ENCODE assay signal across 8 mouse cellular contexts in genomic region chr17:74338225-74338931, GRCm38 (mm10). TPM values are rescaled to one million over a fixed set of nuclear protein-coding genes. Genes with fewer than 3 reads are reported as not detected.
A peak's percentile ranks its signal among the peaks of the same experiment; 100 is the strongest.
DNase-seq lines count a peak whose midpoint lies in the region; ATAC-seq and TF ChIP-seq lines count a peak whose summit lies in the region.

No protein-coding gene starts in this region.

- H3K4me2 ChIP-seq in heart, embryonic 15.5 days: peak overlapping the region; percentile 77
- H3K4me2 ChIP-seq in liver, embryonic 14.5 days (ENCODE audit: low read depth): peak overlapping the region; percentile 84
- H3K4me2 ChIP-seq in neural tube, embryonic 11.5 days (ENCODE audit: low read depth): peak overlapping the region; percentile 60
- peak overlapping the region; percentile 78 for H3K4me2 ChIP-seq in stomach, postnatal 0 days (replicated peaks; ENCODE audit: low read depth)

- TF ChIP-seq EP300 in liver, embryonic 14.5 days (IDR thresholded peaks at IDR 0.05; ENCODE audit: low read depth): no peak
- TF ChIP-seq EP300 in stomach, postnatal 0 days (optimal IDR thresholded peaks at IDR 0.05): no peak

- ATAC-seq in CD4-positive, CD25-positive, alpha-beta regulatory T cell, adult 4 months: peak; percentile 81
- ATAC-seq in heart, embryonic 15.5 days (replicated peaks; ENCODE audit: insufficient number of reproducible peaks, insufficient read depth, low FRiP score, low read depth): peak; percentile 95
- peak; percentile 95 for ATAC-seq in liver, embryonic 14.5 days (ENCODE audit: insufficient read depth)
- peak; percentile 90 for ATAC-seq in neural tube, embryonic 11.5 days (ENCODE audit: insufficient read depth, low FRiP score, low TSS enrichment)
- ATAC-seq in stomach, postnatal 0 days (ENCODE audit: low FRiP score, low TSS enrichment): peak; percentile 96

- H3K4me3 ChIP-seq in heart, embryonic 15.5 days: peak overlapping the region; percentile 93
- H3K4me3 ChIP-seq in liver, embryonic 14.5 days (ENCODE audit: insufficient read depth in 1 of 2, low read depth in 2 of 2, low read length in 2 of 2): peak overlapping the region; percentile 68 to 86
- H3K4me3 ChIP-seq in neural tube, embryonic 11.5 days (ENCODE audit: low read depth, low read length): peak overlapping the region; percentile 97
- H3K4me3 ChIP-seq in stomach, postnatal 0 days (ENCODE audit: low read depth, low read length): peak overlapping the region; percentile 96

- 0% methylated on average over 34 of the region's 50 CpGs for WGBS in heart, embryonic 15.5 days
- under 1% methylated on average over 47 of the region's 50 CpGs for WGBS in liver, embryonic 14.5 days (ENCODE audit: insufficient replicate concordance)
- under 1% methylated on average over 34 of the region's 50 CpGs for WGBS in neural tube, embryonic 11.5 days
- 0% methylated on average over 30 of the region's 50 CpGs for WGBS in stomach, postnatal 0 days

- 0 out of 2 replicates have a peak, but pooled peaks have one; percentile 3 for TF ChIP-seq CTCF in liver, embryonic 14.5 days (IDR thresholded peaks at IDR 0.05; ENCODE audit: low read depth)
- no peak for TF ChIP-seq CTCF in stomach, postnatal 0 days (IDR thresholded peaks at IDR 0.05; ENCODE audit: low read depth)

- peaks cover 26% of the 10 kb centered on the region for H3K4me1 ChIP-seq in heart, embryonic 15.5 days (replicated peaks)
- peaks cover 12 to 20% of the 10 kb centered on the region in 2 experiments for H3K4me1 ChIP-seq in liver, embryonic 14.5 days (replicated peaks; ENCODE audit: control insufficient read depth in 2 of 2, insufficient read depth in 2 of 2, low read length in 1 of 2)
- peaks cover 11% of the 10 kb centered on the region; the same call in 1 of the 2 replicates for H3K4me1 ChIP-seq in neural tube, embryonic 11.5 days (ENCODE audit: control insufficient read depth, insufficient read depth, low read length)
- no peaks in the 10 kb centered on the region for H3K4me1 ChIP-seq in stomach, postnatal 0 days (replicated peaks; ENCODE audit: control insufficient read depth, insufficient read depth)

- H3K9ac ChIP-seq in heart, embryonic 15.5 days: peak overlapping the region; percentile 92
- peak overlapping the region; percentile 82 for H3K9ac ChIP-seq in liver, embryonic 14.5 days (replicated peaks)
- peak overlapping the region; percentile 97 for H3K9ac ChIP-seq in neural tube, embryonic 11.5 days (ENCODE audit: low read length)
- H3K9ac ChIP-seq in stomach, postnatal 0 days (ENCODE audit: low read length): peak overlapping the region; percentile 93

- H3K27ac ChIP-seq in heart, embryonic 15.5 days: peak overlapping the region; percentile 95
- peak overlapping the region; percentile 81 for H3K27ac ChIP-seq in liver, embryonic 14.5 days
- peak overlapping the region; percentile 97 for H3K27ac ChIP-seq in neural tube, embryonic 11.5 days (ENCODE audit: low read depth, low read length)
- peak overlapping the region; percentile 98 for H3K27ac ChIP-seq in stomach, postnatal 0 days (replicated peaks)

- H3K27me3 ChIP-seq in heart, embryonic 15.5 days: no peaks in the 10 kb centered on the region
- H3K27me3 ChIP-seq in liver, embryonic 14.5 days (ENCODE audit: control insufficient read depth, insufficient read depth, low read length): no peaks in the 10 kb centered on the region
- H3K27me3 ChIP-seq in neural tube, embryonic 11.5 days (ENCODE audit: control insufficient read depth, insufficient read depth, low read length): no peaks in the 10 kb centered on the region
- no peaks in the 10 kb centered on the region for H3K27me3 ChIP-seq in stomach, postnatal 0 days (ENCODE audit: control insufficient read depth, insufficient read depth, low read length)

- no peaks in the 10 kb centered on the region for H3K36me3 ChIP-seq in heart, embryonic 15.5 days
- no peaks in the 10 kb centered on the region for H3K36me3 ChIP-seq in liver, embryonic 14.5 days (replicated peaks; ENCODE audit: control insufficient read depth, insufficient read depth, low read depth)
- H3K36me3 ChIP-seq in neural tube, embryonic 11.5 days (ENCODE audit: control insufficient read depth, insufficient read depth, low read length): no peaks in the 10 kb centered on the region
- H3K36me3 ChIP-seq in stomach, postnatal 0 days (ENCODE audit: control insufficient read depth, insufficient read depth, low read length): no peaks in the 10 kb centered on the region

- peak; percentile 90 for DNase-seq in c-Kit-negative CD71-positive TER-119-positive erythroid progenitor cells, embryonic 14.5 days (ENCODE audit: low read depth, low spot score)
- DNase-seq in fibroblast of lung, adult 2 months (ENCODE audit: low read depth): peak; percentile 79
- DNase-seq in kidney, postnatal 25 days: peak; percentile 96 to 98
- DNase-seq in liver, embryonic 14.5 days (ENCODE audit: low read depth in 3 of 3, low spot score in 3 of 3): peak; percentile 88 to 90 (median 89)
- DNase-seq in neural tube, embryonic 11.5 days (ENCODE audit: low spot score): peak; percentile 98
- DNase-seq in stomach, postnatal 0 days (ENCODE audit: low spot score): peak; percentile 95

- H3K9me3 ChIP-seq in heart, embryonic 15.5 days (replicated peaks): no peaks in the 10 kb centered on the region
- no peaks in the 10 kb centered on the region for H3K9me3 ChIP-seq in liver, embryonic 14.5 days (ENCODE audit: control insufficient read depth, low read length)
- no peaks in the 10 kb centered on the region for H3K9me3 ChIP-seq in neural tube, embryonic 11.5 days (ENCODE audit: control insufficient read depth, low read length)
- H3K9me3 ChIP-seq in stomach, postnatal 0 days (ENCODE audit: control insufficient read depth, low read length): no peaks in the 10 kb centered on the region

RNA-seq across cellular contexts. Expression of gene Spast, which starts 0.4 kb away (rescaled TPM):
- polyA plus RNA-seq in CD4-positive, CD25-positive, alpha-beta regulatory T cell, adult 4 months (2017; shearing (Covaris generic)): 10 to 100 TPM in 1 of 2 experiments, 1 to 10 TPM in 1; 6.9 to 10.9 TPM
- 12.6 and 14.2 TPM in 2 replicates for polyA plus RNA-seq in heart, embryonic 15.5 days (2015; fragmentation: Nextera tagmentation; extraction: Ambion mirVana)
- 2.5 and 4.1 TPM in 2 replicates for polyA plus RNA-seq in liver, embryonic 14.5 days (2012; rRNA removed)
- 5.4 and 6.8 TPM in 2 replicates for polyA plus RNA-seq in liver, embryonic 14.5 days (2014; fragmentation: Nextera tagmentation; extraction: Ambion mirVana)
- 48.9 and 49.3 TPM in 2 replicates for polyA plus RNA-seq in neural tube, embryonic 11.5 days (2014; fragmentation: Nextera tagmentation; extraction: Ambion mirVana)
- polyA plus RNA-seq in stomach, postnatal 0 days (2015; fragmentation: Nextera tagmentation; extraction: Ambion mirVana): 10.8 and 11.6 TPM in 2 replicates

RNA-seq across cellular contexts. Expression of gene Dpy30, which starts 14.6 kb away (rescaled TPM):
- polyA plus RNA-seq in CD4-positive, CD25-positive, alpha-beta regulatory T cell, adult 4 months (2017; shearing (Covaris generic)): 100 to 1,000 TPM; 134 to 146 TPM
- 156 and 195 TPM in 2 replicates for polyA plus RNA-seq in heart, embryonic 15.5 days (2015; fragmentation: Nextera tagmentation; extraction: Ambion mirVana)
- 71.4 and 104 TPM in 2 replicates for polyA plus RNA-seq in liver, embryonic 14.5 days (2012; rRNA removed)
- 145 and 149 TPM in 2 replicates for polyA plus RNA-seq in liver, embryonic 14.5 days (2014; fragmentation: Nextera tagmentation; extraction: Ambion mirVana)
- polyA plus RNA-seq in neural tube, embryonic 11.5 days (2014; fragmentation: Nextera tagmentation; extraction: Ambion mirVana): 227 and 231 TPM in 2 replicates
- 190 and 193 TPM in 2 replicates for polyA plus RNA-seq in stomach, postnatal 0 days (2015; fragmentation: Nextera tagmentation; extraction: Ambion mirVana)

RNA-seq across cellular contexts. Expression of gene Memo1, which starts 43.1 kb away (rescaled TPM):
- polyA plus RNA-seq in CD4-positive, CD25-positive, alpha-beta regulatory T cell, adult 4 months (2017; shearing (Covaris generic)): 10 to 100 TPM; 37.0 to 47.0 TPM
- polyA plus RNA-seq in heart, embryonic 15.5 days (2015; fragmentation: Nextera tagmentation; extraction: Ambion mirVana): 59.8 and 64.1 TPM in 2 replicates
- polyA plus RNA-seq in liver, embryonic 14.5 days (2012; rRNA removed): 24.4 and 38.8 TPM in 2 replicates
- polyA plus RNA-seq in liver, embryonic 14.5 days (2014; fragmentation: Nextera tagmentation; extraction: Ambion mirVana): 111 and 116 TPM in 2 replicates
- polyA plus RNA-seq in neural tube, embryonic 11.5 days (2014; fragmentation: Nextera tagmentation; extraction: Ambion mirVana): 86.4 and 89.3 TPM in 2 replicates
- 61.5 and 63.0 TPM in 2 replicates for polyA plus RNA-seq in stomach, postnatal 0 days (2015; fragmentation: Nextera tagmentation; extraction: Ambion mirVana)

RNA-seq across cellular contexts. Expression of gene Slc30a6, which starts 57.0 kb away (rescaled TPM):
- 10 to 100 TPM; 24.3 to 37.3 TPM for polyA plus RNA-seq in CD4-positive, CD25-positive, alpha-beta regulatory T cell, adult 4 months (2017; shearing (Covaris generic))
- polyA plus RNA-seq in heart, embryonic 15.5 days (2015; fragmentation: Nextera tagmentation; extraction: Ambion mirVana): 23.7 and 28.6 TPM in 2 replicates
- polyA plus RNA-seq in liver, embryonic 14.5 days (2012; rRNA removed): 9.1 TPM in 2 replicates
- polyA plus RNA-seq in liver, embryonic 14.5 days (2014; fragmentation: Nextera tagmentation; extraction: Ambion mirVana): 14.9 and 15.9 TPM in 2 replicates
- 31.6 and 33.1 TPM in 2 replicates for polyA plus RNA-seq in neural tube, embryonic 11.5 days (2014; fragmentation: Nextera tagmentation; extraction: Ambion mirVana)
- 27.4 and 29.4 TPM in 2 replicates for polyA plus RNA-seq in stomach, postnatal 0 days (2015; fragmentation: Nextera tagmentation; extraction: Ambion mirVana)

Comparison
In these comparisons a context has a peak if more than half of its experiments do, and no peak if none do; other contexts are left out.
1. Peak in every context shown above with its lines: DNase-seq, ATAC-seq, H3K4me3 ChIP-seq and H3K27ac ChIP-seq.